Mouse (Mus musculus): ENCODE measurements around the gene Cnn2. TPM values are rescaled to one million over a fixed set of nuclear protein-coding genes. Genes with fewer than 3 reads are reported as not detected.

Cnn2 gene
- 180 and 221 TPM in 2 replicates for polyA plus RNA-seq (2014; fragmentation: Nextera tagmentation; extraction: Ambion mirVana)

GRCm38 (mm10) chr10:79988506-79989271 is at the start of gene Cnn2:
TSS of gene Cnn2 (plus strand) at chr10:79988584.
- Histone ChIP-seq H3K36me3 (ENCODE audit: control insufficient read depth, insufficient read depth, low read length) (no peaks in the 10 kb centered on the region), H3K9me3 (ENCODE audit: control insufficient read depth, low read length) (no peaks in the 10 kb centered on the region), H3K27ac (ENCODE audit: low read depth, low read length) (peak within 1 kb of the TSS; percentile 31; the same call in 1 of the 2 replicates), H3K27me3 (ENCODE audit: control insufficient read depth, insufficient read depth, low read length) (peaks cover 38% of the 10 kb centered on the region), H3K4me3 (ENCODE audit: low read depth, low read length) (peak within 1 kb of the TSS; percentile 40), H3K4me2 (replicated peaks; ENCODE audit: low read depth, low read length) (peak within 1 kb of the TSS; percentile 38), H3K9ac (ENCODE audit: low read depth, low read length) (peak within 1 kb of the TSS; percentile 17; the same call in 1 of the 2 replicates), H3K4me1 (replicated peaks; ENCODE audit: control insufficient read depth, insufficient read depth, low read length) (peaks cover 4% of the 10 kb centered on the region; the same call in 1 of the 2 replicates)
- under 1% methylated on average over 59 of the region's 59 CpGs for WGBS
- DNase-seq (ENCODE audit: low spot score) (peak; percentile 55), ATAC-seq (ENCODE audit: low FRiP score) (no peak)

GRCm38 (mm10) chr10:79940749-79941148 is 47.6 kb upstream of the Cnn2 start:
- Histone ChIP-seq H3K9ac (ENCODE audit: low read depth, low read length) (no peak overlapping the region), H3K27me3 (ENCODE audit: control insufficient read depth, insufficient read depth, low read length) (no peaks in the 10 kb centered on the region), H3K4me2 (replicated peaks; ENCODE audit: low read depth, low read length) (no peak overlapping the region), H3K4me1 (replicated peaks; ENCODE audit: control insufficient read depth, insufficient read depth, low read length) (peaks cover 4% of the 10 kb centered on the region), H3K36me3 (ENCODE audit: control insufficient read depth, insufficient read depth, low read length) (no peaks in the 10 kb centered on the region), H3K9me3 (ENCODE audit: control insufficient read depth, low read length) (no peaks in the 10 kb centered on the region), H3K4me3 (ENCODE audit: low read depth, low read length) (no peak overlapping the region), H3K27ac (ENCODE audit: low read depth, low read length) (no peak overlapping the region)
- ATAC-seq (ENCODE audit: low FRiP score), result no peak
- 67% methylated on average over 7 of the region's 7 CpGs for WGBS
- DNase-seq (ENCODE audit: low spot score), result no peak

GRCm38 (mm10) chr10:79942988-79943387 is 45.4 kb upstream of the Cnn2 start:
- H3K9ac ChIP-seq (ENCODE audit: low read depth, low read length), result no peak overlapping the region
- H3K27me3 ChIP-seq (ENCODE audit: control insufficient read depth, insufficient read depth, low read length), result no peaks in the 10 kb centered on the region
- no peak overlapping the region for H3K4me2 ChIP-seq (replicated peaks; ENCODE audit: low read depth, low read length)
- ATAC-seq (ENCODE audit: low FRiP score), result no peak
- no peaks in the 10 kb centered on the region for H3K36me3 ChIP-seq (ENCODE audit: control insufficient read depth, insufficient read depth, low read length)
- H3K27ac ChIP-seq (ENCODE audit: low read depth, low read length), result no peak overlapping the region
- no peaks in the 10 kb centered on the region for H3K9me3 ChIP-seq (ENCODE audit: control insufficient read depth, low read length)
- WGBS, result 76% methylated on average over 1 of the region's 1 CpGs
- H3K4me3 ChIP-seq (ENCODE audit: low read depth, low read length), result no peak overlapping the region
- DNase-seq (ENCODE audit: low spot score), result no peak
- H3K4me1 ChIP-seq (replicated peaks; ENCODE audit: control insufficient read depth, insufficient read depth, low read length), result peaks cover 16% of the 10 kb centered on the region

GRCm38 (mm10) chr10:79943471-79943901 is 44.9 kb upstream of the Cnn2 start:
- ATAC-seq (ENCODE audit: low FRiP score), result no peak
- DNase-seq (ENCODE audit: low spot score), result no peak
- Histone ChIP-seq H3K9me3 (ENCODE audit: control insufficient read depth, low read length) (no peaks in the 10 kb centered on the region), H3K9ac (ENCODE audit: low read depth, low read length) (no peak overlapping the region), H3K4me2 (replicated peaks; ENCODE audit: low read depth, low read length) (no peak overlapping the region), H3K27me3 (ENCODE audit: control insufficient read depth, insufficient read depth, low read length) (no peaks in the 10 kb centered on the region), H3K4me3 (ENCODE audit: low read depth, low read length) (no peak overlapping the region), H3K4me1 (replicated peaks; ENCODE audit: control insufficient read depth, insufficient read depth, low read length) (peaks cover 16% of the 10 kb centered on the region), H3K27ac (ENCODE audit: low read depth, low read length) (no peak overlapping the region), H3K36me3 (ENCODE audit: control insufficient read depth, insufficient read depth, low read length) (no peaks in the 10 kb centered on the region)
- 81% methylated on average over 9 of the region's 9 CpGs for WGBS

- ATAC-seq (ENCODE audit: low FRiP score) (peak; percentile 72), DNase-seq (ENCODE audit: low spot score) (peak; percentile 71)
- Histone ChIP-seq H3K9me3 (ENCODE audit: control insufficient read depth, low read length) (no peaks in the 10 kb centered on the region), H3K4me1 (replicated peaks; ENCODE audit: control insufficient read depth, insufficient read depth, low read length) (peaks cover 16% of the 10 kb centered on the region), H3K27ac (ENCODE audit: low read depth, low read length) (peak overlapping the region; percentile 70), H3K27me3 (ENCODE audit: control insufficient read depth, insufficient read depth, low read length) (no peaks in the 10 kb centered on the region), H3K4me3 (ENCODE audit: low read depth, low read length) (no peak overlapping the region), H3K36me3 (ENCODE audit: control insufficient read depth, insufficient read depth, low read length) (no peaks in the 10 kb centered on the region), H3K9ac (ENCODE audit: low read depth, low read length) (peak overlapping the region; percentile 45; the same call in 1 of the 2 replicates), H3K4me2 (replicated peaks; ENCODE audit: low read depth, low read length) (peak overlapping the region; percentile 11; the same call in 1 of the 2 replicates)
- WGBS, result 19% methylated on average over 16 of the region's 16 CpGs
Measured at GRCm38 (mm10) chr10:79945507-79946234, 42.7 kb upstream of the Cnn2 start.

GRCm38 (mm10) chr10:79946752-79947322 is 41.5 kb upstream of the Cnn2 start:
- peaks cover 16% of the 10 kb centered on the region for H3K4me1 ChIP-seq (replicated peaks; ENCODE audit: control insufficient read depth, insufficient read depth, low read length)
- peak; percentile 28; the same call in 1 of the 2 replicates for ATAC-seq (ENCODE audit: low FRiP score)

GRCm38 (mm10) chr10:79947502-79947901 is 40.9 kb upstream of the Cnn2 start:
- no peak overlapping the region for H3K4me2 ChIP-seq (replicated peaks; ENCODE audit: low read depth, low read length)
- H3K4me3 ChIP-seq (ENCODE audit: low read depth, low read length), result no peak overlapping the region
- no peak for ATAC-seq (ENCODE audit: low FRiP score)
- 69% methylated on average over 6 of the region's 6 CpGs for WGBS
- H3K27ac ChIP-seq (ENCODE audit: low read depth, low read length), result peak overlapping the region; percentile 58; the same call in 1 of the 2 replicates
- no peak for DNase-seq (ENCODE audit: low spot score)
- peaks cover 16% of the 10 kb centered on the region for H3K4me1 ChIP-seq (replicated peaks; ENCODE audit: control insufficient read depth, insufficient read depth, low read length)
- H3K27me3 ChIP-seq (ENCODE audit: control insufficient read depth, insufficient read depth, low read length), result no peaks in the 10 kb centered on the region
- H3K36me3 ChIP-seq (ENCODE audit: control insufficient read depth, insufficient read depth, low read length), result 0 out of 2 replicates have a peak, but pooled peaks cover 3% of the 10 kb centered on the region
- no peak overlapping the region for H3K9ac ChIP-seq (ENCODE audit: low read depth, low read length)
- H3K9me3 ChIP-seq (ENCODE audit: control insufficient read depth, low read length), result no peaks in the 10 kb centered on the region

More at GRCm38 (mm10) chr10:79946752-79947322, 41.5 kb upstream of the Cnn2 start:
- H3K27me3 ChIP-seq (ENCODE audit: control insufficient read depth, insufficient read depth, low read length), result no peaks in the 10 kb centered on the region
- DNase-seq (ENCODE audit: low spot score), result no peak
- 14% methylated on average over 7 of the region's 7 CpGs for WGBS
- 0 out of 2 replicates have a peak overlapping the region, but pooled peaks have one; percentile 11 for H3K9ac ChIP-seq (ENCODE audit: low read depth, low read length)
- peak overlapping the region; percentile 58 for H3K27ac ChIP-seq (ENCODE audit: low read depth, low read length)
- 0 out of 2 replicates have a peak, but pooled peaks cover 3% of the 10 kb centered on the region for H3K36me3 ChIP-seq (ENCODE audit: control insufficient read depth, insufficient read depth, low read length)
- H3K9me3 ChIP-seq (ENCODE audit: control insufficient read depth, low read length), result no peaks in the 10 kb centered on the region
- no peak overlapping the region for H3K4me3 ChIP-seq (ENCODE audit: low read depth, low read length)
- H3K4me2 ChIP-seq (replicated peaks; ENCODE audit: low read depth, low read length), result no peak overlapping the region; the same call in 1 of the 2 replicates

GRCm38 (mm10) chr10:79949873-79950272 is 38.5 kb upstream of the Cnn2 start:
- H3K27ac ChIP-seq (ENCODE audit: low read depth, low read length), result no peak overlapping the region
- no peak overlapping the region for H3K4me2 ChIP-seq (replicated peaks; ENCODE audit: low read depth, low read length)
- ATAC-seq (ENCODE audit: low FRiP score) (no peak), DNase-seq (ENCODE audit: low spot score) (no peak)
- H3K4me3 ChIP-seq (ENCODE audit: low read depth, low read length), result no peak overlapping the region
- H3K27me3 ChIP-seq (ENCODE audit: control insufficient read depth, insufficient read depth, low read length), result no peaks in the 10 kb centered on the region
- H3K9ac ChIP-seq (ENCODE audit: low read depth, low read length), result no peak overlapping the region
- H3K9me3 ChIP-seq (ENCODE audit: control insufficient read depth, low read length), result no peaks in the 10 kb centered on the region
- H3K4me1 ChIP-seq (replicated peaks; ENCODE audit: control insufficient read depth, insufficient read depth, low read length), result peaks cover 16% of the 10 kb centered on the region
- H3K36me3 ChIP-seq (ENCODE audit: control insufficient read depth, insufficient read depth, low read length), result 0 out of 2 replicates have a peak, but pooled peaks cover 6% of the 10 kb centered on the region
- 86% methylated on average over 4 of the region's 4 CpGs for WGBS

All from hindbrain, embryonic 11.5 days (tissue).